Mouse (Mus musculus) stomach, embryonic 14.5 days (tissue): Measurements from ENCODE around the gene Olfr1066. TPM values are rescaled to one million over a fixed set of nuclear protein-coding genes. Genes with fewer than 3 reads are reported as not detected.
A peak's percentile ranks its signal among the peaks of the same experiment; 100 is the strongest.
"Not testable (repeated sequence)": the region's sequence is repeated elsewhere in the genome, so short reads cannot be mapped to it uniquely, and the experiment has no call there.

ENCODE experiments used
- ATAC-seq: fragments of 200-750 bp; cut with Nextera tagmentation; 2 replicates; pipeline ENCODE4 v1.8.0; 2017; ENCODE audit warnings: low read depth, moderate TSS enrichment; ENCODE audit not compliant: insufficient number of reproducible peaks, insufficient read depth, low FRiP score
- H3K27ac ChIP-seq: fragments of 300-500 bp; sonication (generic); 2 replicates; pipeline ENCODE4 v1.5.1; 2014; ENCODE audit warnings: mild to moderate bottlenecking, low read length, moderate library complexity, mixed read lengths
- H3K27me3 ChIP-seq: fragments of 300-500 bp; sonication (generic); 2 replicates; pipeline ENCODE4 v1.6.1; 2014; ENCODE audit warnings: low read length, control low read depth, mixed read lengths; ENCODE audit not compliant: control insufficient read depth, insufficient read depth
- H3K36me3 ChIP-seq: fragments of 300-500 bp; sonication (generic); 2 replicates; pipeline ENCODE4 v1.6.1; 2014; ENCODE audit warnings: mild to moderate bottlenecking, control low read depth, low read length, moderate library complexity, mixed read lengths; ENCODE audit not compliant: control insufficient read depth, insufficient read depth
- H3K4me1 ChIP-seq: fragments of 300-500 bp; sonication (generic); 2 replicates; pipeline ENCODE4 v1.6.1; 2014; ENCODE audit warnings: low read length, control low read depth, mixed read lengths; ENCODE audit not compliant: control insufficient read depth, insufficient read depth
- H3K4me2 ChIP-seq: fragments of 300-500 bp; sonication (generic); replicated peaks from 2 replicates; pipeline ENCODE4 v1.6.1; 2014; ENCODE audit warnings: low read depth, low read length, control low read depth
- H3K4me3 ChIP-seq: fragments of 300-500 bp; sonication (generic); 2 replicates; pipeline ENCODE4 v1.5.1; 2014; ENCODE audit warnings: low read depth, low read length, control low read depth
- H3K9ac ChIP-seq: fragments of 300-500 bp; sonication (generic); replicated peaks from 2 replicates; pipeline ENCODE4 v1.6.1; 2014; ENCODE audit warnings: low read depth, mild to moderate bottlenecking, control low read depth, low read length, moderate library complexity, mixed read lengths
- H3K9me3 ChIP-seq: fragments of 300-500 bp; sonication (generic); 2 replicates; pipeline ENCODE4 v1.6.1; 2016; ENCODE audit warnings: low read depth, low read length, control low read depth; ENCODE audit not compliant: control insufficient read depth
- WGBS: fragments of 180-500 bp; shearing (Covaris S2); extraction: QIAGEN DNeasy Blood & Tissue Kit; methylation state at CpG from one replicate; pipeline ENCODE4 v1.1.7; 2014; 5-methylcytosine and 5-hydroxymethylcytosine counted together
- polyA plus RNA-seq: library from polyadenylated mRNA; unstranded; fragments of >200 nt; fragmentation: Nextera tagmentation; extraction: Ambion mirVana; gene quantifications from 2 replicates; pipeline ENCODE4 v1.2.1, GENCODE M21; 2014

Gene Olfr1066
- polyA plus RNA-seq, result not detected in 2 replicates

DNA sequence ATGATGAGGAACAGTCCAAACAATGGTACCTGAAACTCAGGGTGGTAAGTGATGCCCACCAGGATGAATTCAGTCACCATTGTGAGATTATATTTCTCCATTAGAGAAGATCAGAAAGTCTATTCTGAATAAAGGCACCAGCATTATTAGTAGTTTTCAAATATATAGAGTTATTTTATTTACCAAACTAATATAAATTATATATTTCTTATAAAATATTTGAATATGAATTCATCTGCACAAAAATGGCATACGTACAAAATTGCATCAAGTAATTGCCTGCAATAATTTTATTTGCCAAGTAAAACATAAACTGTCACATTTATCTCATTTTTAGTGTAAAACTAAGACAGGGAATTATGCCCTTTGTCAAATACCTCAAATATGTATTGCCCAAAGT is at the start of gene Olfr1066:
Olfr1066 (minus strand) TSS at position 101 of the 400 bp plus-strand sequence.
- H3K27ac ChIP-seq, result no peak within 1 kb of the TSS
- ATAC-seq, result no peak
- H3K9me3 ChIP-seq, result no peaks in the 10 kb centered on the region
- no peak within 1 kb of the TSS for H3K4me3 ChIP-seq
- H3K36me3 ChIP-seq, result no peaks in the 10 kb centered on the region
- no peak within 1 kb of the TSS for H3K9ac ChIP-seq
- H3K4me1 ChIP-seq, result no peaks in the 10 kb centered on the region
- no peaks in the 10 kb centered on the region for H3K27me3 ChIP-seq
- 89% methylated on average over 1 of the region's 1 CpGs for WGBS
- no peak within 1 kb of the TSS for H3K4me2 ChIP-seq

- Histone ChIP-seq H3K27ac (no peak within 1 kb of the TSS), H3K4me2 (no peak within 1 kb of the TSS), H3K36me3 (no peaks in the 10 kb centered on the region), H3K4me1 (no peaks in the 10 kb centered on the region), H3K4me3 (no peak within 1 kb of the TSS), H3K27me3 (no peaks in the 10 kb centered on the region), H3K9me3 (no peaks in the 10 kb centered on the region), H3K9ac (no peak within 1 kb of the TSS)
- no peak for ATAC-seq
- WGBS, result 35% methylated on average over 1 of the region's 1 CpGs
These were observed 31.2 kb upstream of the Olfr1066 start, which contains the start of gene Olfr228 for GRCm38 (mm10) chr2:86487286-86487685. Olfr228 (minus strand) TSS chr2:86487386.

- Histone ChIP-seq H3K4me3 (no peak overlapping the region), H3K4me1 (no peaks in the 10 kb centered on the region), H3K9me3 (no peaks in the 10 kb centered on the region), H3K36me3 (no peaks in the 10 kb centered on the region), H3K9ac (no peak overlapping the region), H3K27me3 (no peaks in the 10 kb centered on the region), H3K4me2 (0 out of 2 replicates have a peak overlapping the region, but pooled peaks have one; percentile 14), H3K27ac (no peak overlapping the region)
- ATAC-seq, result no peak
- 31% methylated on average over 10 of the region's 10 CpGs for WGBS
These were observed 8.5 kb upstream of the Olfr1066 start for GRCm38 (mm10) chr2:86464442-86465109.

DNA sequence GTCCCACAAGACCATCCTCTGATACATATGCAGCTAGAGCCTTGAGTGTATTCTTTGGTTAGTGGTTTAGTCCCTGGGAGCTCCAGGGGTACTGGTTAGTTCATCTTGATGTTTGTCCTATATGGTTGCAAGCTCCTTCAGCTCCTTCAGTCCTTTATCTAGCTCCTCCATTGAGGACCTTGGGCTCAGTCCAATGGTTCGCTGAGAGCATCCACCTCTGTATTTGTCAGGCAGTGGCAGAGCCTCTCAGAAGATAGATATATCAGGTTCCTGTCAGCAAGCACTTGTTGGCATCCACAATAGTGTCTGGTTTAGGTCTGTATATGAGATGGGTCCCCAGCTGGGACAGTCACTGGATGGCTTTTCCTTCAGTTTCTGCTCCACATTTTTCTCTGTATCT is 4.4 kb upstream of the Olfr1066 start:
- Histone ChIP-seq H3K36me3 (no peaks in the 10 kb centered on the region), H3K9ac (no peak overlapping the region), H3K4me1 (no peaks in the 10 kb centered on the region), H3K4me3 (no peak overlapping the region), H3K27ac (no peak overlapping the region), H3K27me3 (no peaks in the 10 kb centered on the region), H3K4me2 (no peak overlapping the region), H3K9me3 (no peaks in the 10 kb centered on the region)
- WGBS, result 78% methylated on average over 1 of the region's 1 CpGs
- ATAC-seq, result no peak

- H3K27me3 ChIP-seq, H3K27ac ChIP-seq, H3K4me3 ChIP-seq, H3K9me3 ChIP-seq, H3K4me1 ChIP-seq, ATAC-seq, H3K36me3 ChIP-seq, H3K4me2 ChIP-seq, H3K9ac ChIP-seq: not testable (repeated sequence)
- WGBS, result no CpG with 5 or more reads among the region's 1 CpGs
These were observed 5.6 kb downstream of the Olfr1066 start, which contains the start of gene Olfr1065 for GRCm38 (mm10) chr2:86450491-86450890. Olfr1065 (minus strand) TSS chr2:86450591.

GRCm38 (mm10) chr2:86442101-86442500 is 14.0 kb downstream of the Olfr1066 start:
- not testable (repeated sequence) for H3K4me1 ChIP-seq, ATAC-seq, H3K27ac ChIP-seq, H3K4me3 ChIP-seq, H3K27me3 ChIP-seq, H3K36me3 ChIP-seq, H3K4me2 ChIP-seq, H3K9ac ChIP-seq, H3K9me3 ChIP-seq
- 70% methylated on average over 1 of the region's 1 CpGs for WGBS

GRCm38 (mm10) chr2:86428511-86428910 is 27.6 kb downstream of the Olfr1066 start:
- not testable (repeated sequence) for H3K36me3 ChIP-seq, H3K4me1 ChIP-seq, H3K27me3 ChIP-seq, ATAC-seq, H3K9me3 ChIP-seq, H3K4me3 ChIP-seq, H3K4me2 ChIP-seq, H3K9ac ChIP-seq, H3K27ac ChIP-seq
- 86% methylated on average over 8 of the region's 8 CpGs for WGBS

DNA sequence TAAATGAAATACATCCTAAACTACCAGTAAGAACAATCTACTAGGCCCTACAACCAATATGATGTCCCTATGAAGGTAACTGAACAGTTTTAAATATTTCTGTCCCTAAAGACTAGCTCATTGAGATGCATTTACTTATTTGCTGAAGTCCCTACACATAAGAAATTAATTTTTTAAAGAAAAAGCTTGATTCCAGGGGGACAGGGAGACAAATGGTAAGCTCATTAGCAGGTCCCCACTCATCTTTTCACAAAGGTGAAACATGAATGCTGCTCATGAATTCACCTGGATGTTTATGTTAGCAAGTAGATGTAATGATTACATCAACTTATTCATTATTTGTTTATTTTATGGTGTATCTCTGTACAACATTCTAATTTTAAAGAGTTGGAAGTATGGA is 29.4 kb downstream of the Olfr1066 start, which contains the start of gene Olfr1062:
Olfr1062 (minus strand) TSS at position 101 of the 400 bp plus-strand sequence.
- not testable (repeated sequence) for H3K4me1 ChIP-seq, H3K4me3 ChIP-seq, H3K4me2 ChIP-seq, H3K27me3 ChIP-seq, H3K36me3 ChIP-seq, H3K27ac ChIP-seq, H3K9ac ChIP-seq, ATAC-seq, H3K9me3 ChIP-seq

GRCm38 (mm10) chr2:86413950-86414349 is 42.1 kb downstream of the Olfr1066 start, which contains the start of gene Olfr1061:
Olfr1061 (minus strand) TSS chr2:86414050.
- Histone ChIP-seq H3K4me3 (no peak within 1 kb of the TSS), H3K4me1 (no peaks in the 10 kb centered on the region), H3K27me3 (no peaks in the 10 kb centered on the region), H3K9ac (no peak within 1 kb of the TSS), H3K9me3 (no peaks in the 10 kb centered on the region), H3K4me2 (no peak within 1 kb of the TSS), H3K27ac (no peak within 1 kb of the TSS), H3K36me3 (no peaks in the 10 kb centered on the region)
- 80% methylated on average over 1 of the region's 1 CpGs for WGBS
- no peak for ATAC-seq
